Mouse (Mus musculus) spleen, postnatal 36 days (tissue): Measurements from ENCODE around the gene 4930558K02Rik.

Experiments used
- DNase-seq, 2 experiments: peaks; one replicate each; pipeline ENCODE4 v3.0.0; 2022; ENCODE audit warnings: low spot score in 2 of 2, mixed read lengths in 1 of 2

Gene 4930558K02Rik

DNA sequence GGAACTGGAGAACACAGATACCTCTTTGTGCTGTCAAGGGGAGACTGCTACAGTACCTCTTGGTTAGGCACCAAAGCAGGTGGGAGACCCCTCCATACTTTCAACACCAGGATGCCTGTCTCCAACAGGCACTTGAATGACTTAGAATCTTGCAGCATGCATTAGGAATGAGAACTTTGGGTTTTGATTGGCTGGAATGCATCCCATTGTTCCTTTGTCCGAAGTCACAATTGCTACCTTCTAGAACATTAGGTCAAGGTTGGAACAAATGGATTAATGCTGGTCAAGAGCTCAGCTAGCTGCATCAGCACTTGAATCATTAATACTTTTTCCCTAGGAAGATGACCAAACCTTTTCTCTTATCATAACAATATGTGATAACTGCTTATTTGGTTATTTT is at the start of gene 4930558K02Rik:
4930558K02Rik (minus strand) TSS at position 101 of the 400 bp plus-strand sequence.
- no peak for DNase-seq

DNA sequence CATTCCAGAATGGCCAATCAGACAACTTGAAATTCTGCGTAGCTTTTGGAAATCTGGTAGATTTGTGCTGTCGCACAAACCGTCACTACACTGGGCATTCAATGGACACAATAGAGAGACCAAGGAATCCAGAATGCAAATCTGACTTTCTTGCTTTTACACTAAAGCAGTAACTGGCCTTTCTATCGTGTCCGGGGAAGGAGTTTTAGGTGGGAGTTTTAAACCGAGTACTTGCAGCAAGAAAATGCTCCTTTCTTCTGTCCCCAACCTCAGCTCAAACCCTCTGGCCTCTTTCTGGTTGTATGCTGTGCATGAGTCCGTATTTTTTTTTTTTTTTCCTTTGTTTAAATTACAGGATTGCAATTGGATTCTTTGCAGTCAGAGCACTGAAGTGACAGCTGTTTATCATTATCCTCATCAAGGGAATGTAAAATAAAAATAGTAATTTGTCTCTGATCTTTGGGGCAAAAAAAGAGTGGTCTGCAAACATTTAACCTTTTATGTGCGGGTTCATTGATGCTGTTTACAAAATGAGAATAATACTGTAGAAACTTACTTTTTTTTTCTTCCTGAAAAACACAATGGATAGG is 44.3 kb upstream of the 4930558K02Rik start:
- DNase-seq, result no peak

DNA sequence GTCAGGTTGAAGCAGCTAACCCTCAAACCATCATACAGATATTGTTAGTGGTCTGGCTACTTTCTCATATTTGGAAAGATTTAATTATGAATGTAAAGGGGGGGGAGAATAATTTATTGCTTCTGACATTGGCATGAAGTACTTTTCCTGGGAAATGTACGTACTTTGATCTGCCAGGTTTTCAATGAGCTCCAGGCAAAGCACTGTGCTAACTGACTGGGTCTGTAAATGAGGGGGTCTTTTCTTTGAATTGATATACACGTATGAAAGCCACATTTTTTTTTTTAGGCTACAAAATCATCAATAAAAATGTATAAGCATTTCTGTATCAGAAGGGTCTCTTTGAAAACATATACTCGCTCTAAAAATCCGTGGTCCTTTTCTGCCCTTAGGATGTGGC is 41.3 kb upstream of the 4930558K02Rik start:
- no peak for DNase-seq

DNA sequence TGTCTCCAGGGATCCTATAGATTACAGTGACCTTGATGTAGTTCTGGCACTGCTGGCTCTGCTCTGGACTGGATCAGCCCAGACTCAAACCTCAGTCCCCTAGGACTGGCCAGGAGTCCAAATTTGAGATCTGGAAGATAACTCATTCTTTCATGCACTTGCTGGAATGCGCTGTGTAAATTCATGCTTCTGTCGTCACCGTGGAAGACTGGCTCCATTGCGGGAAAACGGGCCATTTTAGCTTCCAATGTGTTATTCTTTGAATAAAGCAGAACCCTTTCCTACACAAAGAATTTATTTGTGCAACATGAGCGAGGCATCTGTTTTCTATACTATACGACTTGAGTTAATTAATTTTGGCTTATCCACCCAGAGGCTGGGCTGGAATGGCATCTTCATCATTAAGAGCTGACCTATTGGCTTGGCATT is 40.9 kb upstream of the 4930558K02Rik start:
- DNase-seq, result no peak

DNA sequence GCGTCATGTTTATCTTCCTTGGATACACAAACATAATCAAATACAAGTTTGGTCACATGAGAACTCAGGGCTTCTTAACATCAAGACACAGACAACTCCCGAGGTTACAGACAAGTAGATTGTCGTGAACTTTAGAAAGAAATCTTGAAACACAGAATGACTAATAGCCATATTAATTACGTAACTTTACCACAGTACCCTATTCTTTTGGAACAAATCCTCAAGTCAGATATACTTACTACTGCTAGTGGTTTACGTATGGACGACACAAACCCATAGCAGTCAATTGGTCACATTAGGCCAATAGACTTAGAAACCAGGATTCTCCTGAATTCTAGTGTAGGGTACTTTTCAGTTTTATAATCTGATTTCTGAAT is 39.2 kb upstream of the 4930558K02Rik start:
- DNase-seq, result no peak

DNA sequence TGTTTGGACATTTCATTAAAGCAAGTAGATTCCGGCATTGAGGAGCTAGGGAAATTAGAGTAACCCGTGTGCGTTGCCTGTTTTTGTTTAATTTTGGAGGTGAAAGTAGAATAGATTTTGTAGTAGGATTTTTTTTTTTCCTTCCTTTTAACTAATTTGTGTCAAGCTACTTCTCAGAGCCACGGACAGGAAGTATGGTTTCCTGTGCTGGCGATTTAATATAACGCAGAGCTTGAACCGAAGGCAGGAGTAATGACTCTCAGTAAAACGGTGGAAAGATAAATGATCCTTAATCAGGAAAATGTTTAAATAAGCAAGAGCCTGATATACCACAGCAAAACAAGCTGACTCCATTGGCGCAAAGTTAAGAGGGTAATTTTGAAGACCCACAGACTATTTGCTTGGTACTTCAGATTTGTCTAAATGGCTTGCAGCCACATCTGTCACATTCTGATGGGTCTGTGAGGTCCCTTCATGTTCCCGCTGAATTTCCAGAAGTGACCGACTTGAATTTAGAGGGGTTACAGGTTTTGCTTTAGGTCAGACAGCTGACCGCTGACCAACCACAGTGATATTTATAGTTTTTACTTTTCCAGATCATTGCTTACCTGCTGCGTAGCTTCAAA is 38.7 kb upstream of the 4930558K02Rik start:
- no peak for DNase-seq

DNA sequence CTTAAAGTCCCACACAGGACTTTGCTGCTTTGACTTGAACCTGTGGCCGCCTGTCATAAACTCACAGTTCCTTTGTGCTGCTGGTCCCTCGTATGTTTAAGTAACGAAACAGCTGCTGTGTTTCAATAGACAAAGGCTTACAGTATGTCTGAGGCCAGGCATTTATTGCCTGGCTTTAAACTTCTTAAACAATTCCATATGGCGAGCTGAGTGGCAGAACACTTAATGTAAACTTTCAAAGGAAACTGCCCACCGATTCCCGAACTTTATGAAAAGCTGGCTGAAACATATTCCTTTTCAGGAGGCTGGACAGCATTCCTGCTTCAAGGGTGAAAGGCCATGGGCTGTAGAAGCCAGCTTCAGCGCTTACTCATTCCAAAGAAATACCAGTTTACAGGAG is 37.5 kb upstream of the 4930558K02Rik start:
- DNase-seq, result no peak

DNA sequence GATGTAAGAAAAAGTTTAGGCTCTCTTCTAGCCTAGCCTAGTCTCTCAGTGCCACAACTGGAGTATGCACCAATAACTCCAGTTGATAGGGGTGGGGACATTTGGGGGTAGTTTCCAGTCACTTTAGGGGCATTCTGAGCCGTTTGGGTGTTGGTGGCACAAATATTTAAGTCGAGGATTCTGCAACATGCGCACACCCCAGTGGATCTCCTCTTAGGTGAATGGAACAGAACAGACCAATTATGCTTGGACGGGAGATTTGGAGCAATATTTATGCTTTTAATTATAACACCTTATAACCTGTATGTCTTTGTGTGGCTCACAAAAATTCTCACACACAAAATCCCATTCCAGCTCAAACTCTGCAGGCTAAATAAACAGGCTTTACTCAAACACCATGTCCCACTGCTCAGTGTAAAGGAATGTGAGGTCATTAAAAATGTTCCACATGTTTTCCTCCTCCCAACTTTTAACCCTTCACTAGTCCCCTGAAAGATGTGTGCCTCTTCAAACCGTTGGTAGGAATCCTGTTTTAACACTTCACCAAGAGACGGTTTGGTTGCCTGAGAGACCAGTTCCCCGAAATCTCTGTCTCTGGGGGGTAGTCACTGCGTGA is 35.9 kb upstream of the 4930558K02Rik start:
- DNase-seq, result no peak

DNA sequence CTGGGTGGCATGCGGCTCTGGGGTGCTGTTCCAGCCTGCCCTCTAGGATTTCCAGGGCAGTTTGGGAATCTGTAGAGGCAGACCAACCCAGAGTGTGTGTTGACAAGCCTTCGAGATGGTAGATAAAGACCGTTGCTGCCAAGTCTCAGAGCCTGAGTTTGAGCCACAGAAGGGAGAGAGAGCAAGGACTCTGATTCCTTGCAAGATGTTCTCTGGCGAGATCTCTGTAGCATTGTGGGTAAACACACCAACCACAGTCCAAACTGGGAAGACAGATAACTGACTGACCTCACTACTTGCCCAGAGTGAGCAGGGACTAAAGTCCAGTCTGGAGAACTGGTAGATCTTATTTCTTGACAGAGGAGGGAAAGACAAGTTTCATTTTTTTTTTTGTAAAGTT is 34.1 kb upstream of the 4930558K02Rik start:
- no peak for DNase-seq

DNA sequence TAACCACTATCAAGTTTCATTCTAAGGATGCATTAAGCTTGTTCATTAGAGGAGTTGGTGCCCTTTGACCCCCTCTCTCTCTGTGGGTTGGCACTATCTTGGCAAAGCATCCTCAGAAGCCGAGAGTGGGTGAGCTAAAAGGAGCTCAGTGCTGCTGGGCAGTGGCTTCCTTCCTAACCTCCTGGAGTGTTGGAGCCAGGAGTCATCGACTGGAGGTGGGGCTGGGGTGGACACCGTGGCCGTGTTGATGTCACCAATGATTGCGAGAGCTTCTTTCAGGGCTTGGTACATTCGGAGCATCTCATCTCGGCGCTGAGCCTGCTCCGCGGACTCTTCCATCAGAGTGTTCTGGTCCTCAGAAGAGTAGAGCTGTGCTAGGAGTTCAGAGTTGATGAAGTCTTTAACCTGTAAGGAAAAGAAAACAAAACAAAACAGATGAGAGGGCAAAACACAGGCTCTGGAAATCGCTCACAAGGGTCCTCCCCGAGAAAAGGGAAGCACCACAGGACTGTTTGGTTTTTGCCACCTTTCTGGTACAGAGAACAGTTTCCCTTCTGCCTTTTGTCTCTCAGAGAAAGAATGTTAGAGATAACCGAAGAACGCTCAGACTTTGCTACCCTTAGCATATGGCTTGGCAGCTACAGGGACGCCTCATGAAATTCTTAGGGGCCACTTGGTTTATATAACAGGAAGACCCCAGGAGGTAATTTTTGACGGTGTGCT is 32.2 kb upstream of the 4930558K02Rik start:
- DNase-seq, result no peak

DNA sequence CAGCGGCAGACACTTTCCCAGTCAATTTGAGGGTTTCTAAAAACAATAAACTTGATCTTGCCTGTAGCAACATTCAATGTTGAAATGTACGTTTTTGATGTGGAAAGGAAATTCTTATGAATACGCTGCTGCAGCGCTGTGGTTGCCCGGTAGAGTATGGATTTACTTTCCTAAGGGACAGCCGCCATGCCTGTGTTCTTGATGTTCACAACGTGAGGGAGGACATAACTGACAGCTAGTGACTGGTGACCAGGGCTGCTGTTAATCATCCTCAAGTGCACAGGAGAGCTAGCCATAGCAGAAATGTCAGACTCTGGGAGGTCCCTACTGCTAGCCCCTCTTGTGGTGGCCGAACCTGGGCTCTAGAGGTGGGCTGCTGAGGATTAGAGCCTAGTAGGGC is 29.6 kb upstream of the 4930558K02Rik start:
- no peak for DNase-seq

DNA sequence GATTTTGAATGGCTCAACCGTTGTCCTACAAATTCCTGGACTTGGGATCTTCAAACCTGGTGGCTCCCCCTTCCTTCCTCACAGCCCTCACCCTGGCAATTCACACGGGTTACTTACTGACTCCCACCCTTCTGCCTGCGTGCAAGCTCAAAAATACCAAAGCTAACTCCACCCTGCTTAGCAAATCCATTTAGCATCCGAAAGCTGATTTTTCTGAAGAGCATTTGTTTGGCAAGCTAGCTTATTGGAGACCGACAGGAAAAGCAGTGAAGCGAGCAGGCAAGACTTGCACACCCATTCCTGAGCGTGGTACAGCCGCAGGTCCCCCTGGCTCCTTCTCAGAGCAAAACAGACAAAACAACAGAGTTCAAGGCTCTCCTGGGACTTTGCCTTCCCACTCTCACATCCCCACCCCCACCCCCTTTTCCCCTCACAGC is 29.2 kb upstream of the 4930558K02Rik start:
- DNase-seq, result no peak

DNA sequence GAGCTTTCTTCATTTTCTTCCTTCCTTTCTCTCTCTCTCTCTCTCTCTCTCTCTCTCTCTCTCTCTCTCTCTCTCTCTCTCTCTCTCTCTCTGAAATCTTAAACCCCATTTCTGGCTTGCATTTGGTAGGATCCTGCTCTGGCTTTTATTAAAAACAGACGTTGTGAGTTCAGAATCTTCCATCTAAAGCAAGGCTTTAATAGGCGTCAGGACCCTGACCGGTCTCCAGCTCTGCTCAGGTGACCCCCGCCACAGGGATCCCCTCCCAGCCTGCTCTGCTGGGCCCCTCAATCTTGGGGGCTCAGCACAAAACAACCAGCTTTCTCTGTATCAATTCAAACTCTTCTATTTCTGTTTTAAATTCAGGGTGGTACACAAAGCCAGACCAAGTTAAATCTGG is 28.8 kb upstream of the 4930558K02Rik start:
- DNase-seq, result no peak

DNA sequence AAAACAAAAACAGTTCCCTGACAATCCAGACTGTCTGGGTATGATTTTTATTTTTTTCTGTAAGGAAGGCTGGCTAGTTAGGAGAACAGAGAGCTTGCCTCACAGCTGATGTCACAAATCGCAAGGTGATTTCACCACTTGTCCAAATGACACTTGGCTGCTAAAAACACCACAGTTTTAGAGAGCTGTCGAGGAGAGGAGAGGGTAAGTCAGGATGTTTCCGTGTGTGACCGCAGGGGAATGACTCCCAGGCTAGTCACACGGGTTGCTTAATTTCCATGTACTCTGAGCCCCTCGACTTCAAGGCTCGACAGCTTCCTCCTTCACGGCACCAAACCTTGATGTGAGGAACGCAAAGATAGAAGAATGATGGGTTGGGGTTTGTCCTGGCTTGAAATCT is 26.7 kb upstream of the 4930558K02Rik start:
- no peak for DNase-seq

DNA sequence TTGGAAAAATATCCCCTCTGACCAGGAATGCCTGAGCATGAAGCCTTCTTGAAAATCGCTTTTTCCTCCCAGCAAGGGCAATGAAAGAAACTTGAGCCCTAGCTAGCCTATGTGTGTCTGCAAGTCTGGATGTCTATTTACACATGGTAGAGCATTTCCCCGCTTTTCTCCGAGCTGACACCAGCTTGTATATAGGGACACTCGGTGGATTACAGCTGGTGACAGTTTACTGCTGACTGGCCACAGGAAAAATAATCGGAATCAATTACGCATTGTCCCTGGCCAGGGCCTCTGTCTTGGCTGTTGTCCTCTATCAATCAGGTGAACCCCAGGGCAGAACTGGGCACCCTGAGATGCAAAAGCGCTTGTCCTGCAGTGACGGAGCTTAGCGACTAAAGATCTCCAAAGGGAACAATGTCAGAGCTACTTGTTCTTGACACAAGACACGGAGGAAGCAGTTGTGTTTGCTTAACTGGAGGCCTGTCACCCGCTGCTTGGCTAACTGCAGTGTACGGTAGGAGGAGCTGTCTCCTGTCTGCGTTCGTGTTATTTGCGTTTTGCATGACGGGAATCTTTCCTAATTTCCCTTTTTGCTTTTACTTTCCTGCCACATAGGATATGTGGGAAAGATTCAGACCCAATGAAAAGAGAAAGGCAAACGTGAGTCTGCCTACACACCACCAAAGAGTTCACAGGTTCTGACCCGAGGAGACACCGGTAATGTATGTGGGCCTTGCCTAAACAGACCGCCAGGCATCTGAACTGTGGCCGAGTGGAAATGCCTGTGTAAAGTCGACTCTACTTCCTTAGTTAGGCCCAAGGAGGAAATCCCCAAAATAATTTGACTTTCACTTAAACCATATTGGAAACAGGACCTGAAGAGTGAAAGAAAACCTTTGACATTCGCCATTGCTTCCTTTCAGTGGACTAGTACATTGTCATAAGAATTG is 25.7 kb upstream of the 4930558K02Rik start:
- DNase-seq, result peak; percentile 14 to 25

DNA sequence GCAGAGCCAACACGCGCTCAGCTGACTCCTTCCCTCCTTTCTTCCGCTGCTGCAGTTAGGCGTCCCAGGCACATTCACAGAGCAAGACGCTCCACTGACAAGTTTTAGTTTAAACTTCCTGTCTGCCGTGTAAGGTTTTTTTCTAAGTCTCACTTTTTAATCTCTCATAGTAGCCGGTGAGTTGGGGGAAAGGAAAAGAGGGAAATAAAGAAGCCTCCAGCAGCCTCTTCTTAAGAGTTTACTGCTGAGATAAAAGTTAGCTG is 25.0 kb upstream of the 4930558K02Rik start:
- DNase-seq, result no peak

DNA sequence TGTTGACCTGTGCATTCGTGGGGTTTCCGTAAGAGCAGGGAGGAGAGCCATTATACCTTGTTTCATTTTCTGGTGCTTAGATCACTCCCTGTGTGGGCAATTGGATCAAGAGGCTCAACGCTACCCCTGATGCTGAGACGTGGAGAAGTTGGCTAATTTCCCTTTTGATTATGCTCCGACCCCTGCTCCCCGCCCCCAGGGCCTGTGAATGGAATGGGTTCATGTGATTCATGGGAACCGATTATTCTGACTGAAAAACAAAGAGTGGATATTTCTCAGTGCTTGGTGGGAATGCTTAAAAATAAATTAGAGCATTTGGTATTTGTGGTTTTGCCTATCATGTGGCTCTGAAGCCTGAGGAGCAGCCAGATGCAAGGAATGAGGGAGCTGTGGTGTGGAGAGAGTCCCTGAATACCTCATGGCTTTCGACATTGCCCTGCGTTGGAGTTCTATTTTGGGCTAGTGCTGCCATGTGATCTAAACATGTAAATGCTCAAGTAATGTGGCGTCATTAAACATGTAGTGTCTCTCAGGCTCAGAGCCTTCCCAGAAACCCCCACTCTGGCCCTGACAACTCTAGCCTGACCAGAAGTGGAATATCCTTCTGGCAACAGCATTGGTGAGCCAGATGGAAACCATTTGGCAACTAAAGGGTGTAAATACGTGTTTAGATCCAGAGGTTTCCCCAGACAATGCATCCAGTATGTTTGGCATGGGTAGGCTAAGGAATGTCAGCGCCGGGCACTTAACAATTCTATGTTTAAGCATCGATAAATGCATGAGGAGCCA is 24.5 kb upstream of the 4930558K02Rik start:
- DNase-seq, result no peak

DNA sequence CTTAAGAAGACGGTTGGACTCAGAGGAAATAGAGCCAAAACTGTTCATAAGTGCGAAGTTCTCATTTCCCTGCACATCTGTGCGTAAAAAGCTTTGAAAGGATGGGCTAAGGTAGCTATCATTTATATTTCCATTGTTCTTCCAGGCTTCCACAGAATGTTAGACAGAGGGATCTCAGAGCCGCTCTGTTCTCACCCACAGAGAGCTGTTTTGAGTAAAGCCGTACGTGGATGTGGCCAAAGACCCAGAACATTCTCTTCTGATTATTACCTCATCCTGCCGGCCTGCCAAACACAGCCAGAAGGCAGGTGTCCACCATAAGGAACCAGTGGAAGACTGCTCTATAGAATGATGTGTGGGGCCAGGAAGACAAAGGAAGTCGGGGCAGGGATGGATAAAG is 21.9 kb upstream of the 4930558K02Rik start:
- DNase-seq, result no peak

DNA sequence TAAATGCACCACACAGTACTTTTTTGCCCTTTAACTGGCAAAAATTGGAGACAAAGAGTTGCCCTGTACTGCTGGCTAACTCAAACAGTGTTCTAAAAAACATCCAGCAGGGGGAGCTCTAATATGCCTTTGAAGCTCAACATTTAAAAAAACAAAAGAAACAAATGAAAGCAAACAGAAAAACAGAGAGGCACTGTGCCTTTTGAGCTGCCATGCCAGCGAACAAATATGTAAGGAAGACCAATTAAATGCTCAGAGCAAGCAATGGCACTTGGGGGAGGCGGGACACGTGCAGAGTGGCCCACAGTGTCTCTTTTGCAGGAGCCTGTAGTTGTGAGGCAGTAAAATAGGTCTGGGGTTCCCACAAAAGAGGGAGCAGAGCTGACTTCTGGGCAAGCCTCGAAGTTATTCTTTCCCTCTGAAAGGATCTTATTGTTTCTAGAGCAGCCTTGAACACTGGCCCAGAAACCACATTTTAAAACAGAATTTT is 20.5 kb upstream of the 4930558K02Rik start:
- DNase-seq, result peak; percentile 24 to 46

DNA sequence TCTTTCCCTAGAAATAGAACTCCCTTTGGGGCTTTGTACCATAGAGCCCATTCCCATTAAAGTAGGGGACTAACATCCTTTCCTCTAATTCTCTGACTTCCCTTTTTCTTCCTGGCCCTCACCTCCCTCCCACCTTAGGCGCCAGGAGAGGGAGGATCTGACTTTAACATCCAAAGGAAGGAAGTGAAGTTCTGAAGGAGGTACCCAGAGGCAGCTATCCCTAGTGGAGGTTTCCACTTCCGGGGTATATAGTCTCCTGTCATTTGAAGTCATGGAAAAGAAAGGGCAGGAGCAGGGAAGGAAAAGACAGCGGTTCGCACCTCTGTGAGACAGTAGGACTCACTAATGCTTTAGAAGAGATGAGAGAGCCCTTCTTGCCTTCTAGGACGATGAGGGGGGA is 19.9 kb upstream of the 4930558K02Rik start:
- no peak for DNase-seq

DNA sequence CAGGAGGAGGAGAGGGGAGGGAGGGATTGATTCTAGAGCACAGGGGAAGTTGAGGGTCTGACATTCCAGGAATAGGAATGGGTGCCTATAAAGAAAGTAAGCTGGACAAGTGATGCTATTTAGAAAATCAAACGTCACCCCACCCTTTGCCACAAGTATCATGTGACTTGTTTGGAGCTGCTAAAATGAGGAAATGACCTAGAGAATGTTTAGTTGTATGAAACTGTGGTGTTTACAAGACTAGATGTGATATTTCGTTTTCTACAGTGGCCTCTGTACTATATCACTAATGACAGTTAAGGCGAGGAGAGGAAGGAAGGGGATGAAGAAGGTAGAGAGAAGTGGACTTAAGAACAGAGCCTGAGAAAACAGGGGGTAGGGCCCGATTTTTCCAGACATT is 19.3 kb upstream of the 4930558K02Rik start:
- peak in 1 of 2 experiments; percentile 31 for DNase-seq
